Mouse (Mus musculus): Measurements from ENCODE around the gene Cab39l. TPM values are rescaled to one million over a fixed set of nuclear protein-coding genes. Genes with fewer than 3 reads are reported as not detected.

The Cab39l gene
- polyA plus RNA-seq, 1 experiment from 2014 or later: 40.7 TPM

DNA sequence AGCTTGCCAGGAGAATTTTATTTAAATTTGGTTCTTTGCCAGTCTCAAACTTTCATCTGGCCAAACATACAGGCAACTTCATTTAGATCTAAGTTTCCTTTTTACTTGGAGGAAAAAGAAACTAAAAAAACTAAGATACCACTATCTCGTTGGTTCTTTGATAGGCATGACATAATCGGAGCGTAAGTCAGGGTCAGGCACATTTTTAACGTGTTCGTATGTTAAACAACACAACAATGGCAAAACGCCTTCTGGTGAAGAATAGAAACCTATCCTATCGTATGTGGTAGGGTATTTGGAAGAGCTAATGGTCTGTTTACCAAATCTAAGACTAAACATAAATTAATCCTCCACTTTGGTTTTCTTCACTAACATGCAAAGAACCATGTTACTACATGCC, 733 bp upstream of the Cab39l start:
- H3K4me2 ChIP-seq (replicated peaks): peak overlapping the region; percentile 62
- ATAC-seq (ENCODE audit: insufficient number of reproducible peaks, insufficient read depth, low FRiP score, low TSS enrichment): no peak
- H3K27ac ChIP-seq: no peak overlapping the region
- no peaks in the 10 kb centered on the region for H3K27me3 ChIP-seq
- WGBS: 29% methylated on average over 7 of the region's 7 CpGs
- no peaks in the 10 kb centered on the region; the same call in 1 of the 2 replicates for H3K4me1 ChIP-seq
- peak overlapping the region; percentile 85 for H3K4me3 ChIP-seq
- H3K9me3 ChIP-seq: no peaks in the 10 kb centered on the region
- no peaks in the 10 kb centered on the region for H3K36me3 ChIP-seq
- peak overlapping the region; percentile 75; the same call in 1 of the 2 replicates for H3K9ac ChIP-seq

DNA sequence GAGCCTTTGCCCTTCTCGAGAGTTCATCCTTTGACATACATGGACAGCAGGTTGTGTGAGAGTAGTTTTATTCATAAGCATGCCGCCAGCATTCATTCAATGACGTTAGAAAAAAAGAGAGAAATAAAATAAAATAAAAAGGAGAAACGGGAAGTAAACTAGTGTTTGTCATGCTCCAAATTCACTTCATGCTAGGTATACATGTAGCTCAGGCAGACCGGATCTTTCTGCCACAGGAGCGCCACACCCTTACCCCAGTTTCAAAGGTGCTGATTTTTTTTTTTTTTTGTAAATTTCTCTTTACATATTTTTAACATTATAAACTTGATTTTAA, 667 bp downstream of the Cab39l start:
- no peaks in the 10 kb centered on the region for H3K27me3 ChIP-seq
- no peak for ATAC-seq (ENCODE audit: insufficient number of reproducible peaks, insufficient read depth, low FRiP score, low TSS enrichment)
- 19% methylated on average over 6 of the region's 6 CpGs for WGBS
- no peaks in the 10 kb centered on the region for H3K9me3 ChIP-seq
- H3K4me3 ChIP-seq: peak overlapping the region; percentile 85
- peak overlapping the region; percentile 75 for H3K9ac ChIP-seq
- H3K4me2 ChIP-seq (replicated peaks): peak overlapping the region; percentile 62
- peak overlapping the region; percentile 84; the same call in 1 of the 2 replicates for H3K27ac ChIP-seq
- no peaks in the 10 kb centered on the region for H3K36me3 ChIP-seq
- no peaks in the 10 kb centered on the region; the same call in 1 of the 2 replicates for H3K4me1 ChIP-seq

DNA sequence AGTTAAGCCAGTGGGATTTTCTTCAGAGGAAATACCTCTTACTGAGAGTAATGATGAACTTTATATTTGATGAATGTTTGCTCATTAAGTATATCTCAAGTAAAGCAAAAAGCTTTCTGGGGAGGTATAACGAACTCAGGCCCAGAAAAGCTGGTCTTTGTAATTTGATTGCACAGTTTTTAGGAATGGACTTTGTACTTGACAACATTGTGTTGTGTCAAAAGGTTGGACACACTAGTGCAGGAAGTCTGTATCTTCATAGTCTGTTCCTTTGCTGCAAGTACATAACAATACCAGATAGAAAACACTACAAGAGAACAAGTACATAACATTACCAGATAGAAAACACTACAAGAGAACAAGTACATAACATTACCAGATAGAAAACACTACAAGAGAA, 4.6 kb downstream of the Cab39l start:
- H3K4me2 ChIP-seq (replicated peaks): no peak overlapping the region
- H3K9me3 ChIP-seq: no peaks in the 10 kb centered on the region
- WGBS: 98% methylated on average over 1 of the region's 1 CpGs
- H3K36me3 ChIP-seq: no peaks in the 10 kb centered on the region
- H3K4me1 ChIP-seq: no peaks in the 10 kb centered on the region
- no peak overlapping the region for H3K27ac ChIP-seq
- H3K4me3 ChIP-seq: no peak overlapping the region
- no peaks in the 10 kb centered on the region for H3K27me3 ChIP-seq
- no peak overlapping the region for H3K9ac ChIP-seq
- ATAC-seq (ENCODE audit: insufficient number of reproducible peaks, insufficient read depth, low FRiP score, low TSS enrichment): no peak

DNA sequence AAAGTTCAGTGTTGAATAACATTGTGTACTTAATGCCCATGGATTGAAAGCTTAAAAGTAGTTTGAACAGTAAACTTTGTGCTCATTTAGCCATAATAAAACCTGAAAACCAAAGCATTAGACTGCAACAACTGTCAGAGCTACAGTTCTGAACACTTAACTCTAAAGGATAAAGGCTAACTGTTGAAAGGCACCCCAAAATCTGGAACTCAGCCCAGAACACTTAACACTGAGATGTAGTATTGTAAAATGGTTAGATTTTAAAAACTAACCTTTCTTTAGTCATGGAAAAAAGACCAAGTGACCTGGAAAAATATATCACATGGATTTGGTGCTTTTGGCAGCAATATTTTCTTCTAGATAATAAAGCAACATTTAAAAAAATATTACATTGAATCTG, 7.2 kb downstream of the Cab39l start:
- Histone ChIP-seq H3K4me2 (replicated peaks) (no peak overlapping the region), H3K27ac (no peak overlapping the region), H3K36me3 (no peaks in the 10 kb centered on the region), H3K9ac (no peak overlapping the region), H3K4me3 (no peak overlapping the region), H3K27me3 (no peaks in the 10 kb centered on the region), H3K9me3 (no peaks in the 10 kb centered on the region), H3K4me1 (no peaks in the 10 kb centered on the region)
- ATAC-seq (ENCODE audit: insufficient number of reproducible peaks, insufficient read depth, low FRiP score, low TSS enrichment): no peak

DNA sequence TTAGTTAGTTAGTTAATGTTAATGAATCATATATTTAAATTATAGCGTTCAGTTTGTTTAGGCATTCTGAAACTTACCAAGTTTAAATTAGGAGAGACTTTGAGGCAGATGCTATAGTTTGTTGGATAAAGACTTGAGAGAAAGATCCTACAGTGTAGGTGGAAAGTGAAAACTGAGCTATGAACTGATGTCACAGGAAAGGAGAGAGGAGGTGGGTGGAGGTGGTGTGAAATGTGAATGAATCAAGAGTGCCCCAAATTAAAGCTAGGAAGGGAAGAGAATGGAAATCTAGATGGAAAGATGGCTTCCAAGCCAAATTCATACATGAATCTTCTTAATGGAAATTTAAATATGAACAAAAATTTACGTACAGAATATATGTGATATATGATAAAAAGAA, 25.7 kb downstream of the Cab39l start:
- WGBS: 91% methylated on average over 2 of the region's 2 CpGs
- Histone ChIP-seq H3K9me3 (no peaks in the 10 kb centered on the region), H3K27ac (no peak overlapping the region), H3K4me1 (no peaks in the 10 kb centered on the region), H3K9ac (no peak overlapping the region), H3K4me3 (no peak overlapping the region), H3K27me3 (no peaks in the 10 kb centered on the region), H3K36me3 (no peaks in the 10 kb centered on the region), H3K4me2 (replicated peaks) (no peak overlapping the region)
- no peak for ATAC-seq (ENCODE audit: insufficient number of reproducible peaks, insufficient read depth, low FRiP score, low TSS enrichment)

DNA sequence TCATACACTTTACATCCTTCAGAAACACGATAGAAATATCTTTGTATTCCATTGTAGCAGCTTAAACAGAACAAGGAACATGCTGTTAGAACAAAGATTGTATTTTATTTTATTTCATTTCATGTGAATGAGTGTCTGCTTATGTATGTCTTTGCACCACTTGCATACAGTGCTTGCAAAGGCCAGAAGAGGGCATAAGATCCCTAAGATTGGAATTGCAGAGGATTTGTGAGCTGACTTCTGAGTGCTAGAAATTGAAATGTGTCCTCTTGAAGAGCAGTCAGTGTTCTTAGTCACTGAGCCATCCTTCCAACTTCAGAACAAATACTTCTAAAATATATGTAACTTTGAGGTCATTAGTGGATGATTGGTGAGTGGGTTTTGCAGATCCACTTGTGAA, 27.0 kb downstream of the Cab39l start:
- no peaks in the 10 kb centered on the region for H3K27me3 ChIP-seq
- H3K9ac ChIP-seq: no peak overlapping the region
- H3K4me3 ChIP-seq: no peak overlapping the region
- WGBS: 70% methylated on average over 1 of the region's 1 CpGs
- no peak for ATAC-seq (ENCODE audit: insufficient number of reproducible peaks, insufficient read depth, low FRiP score, low TSS enrichment)
- no peak overlapping the region for H3K27ac ChIP-seq
- H3K36me3 ChIP-seq: no peaks in the 10 kb centered on the region
- H3K4me1 ChIP-seq: no peaks in the 10 kb centered on the region
- H3K4me2 ChIP-seq (replicated peaks): no peak overlapping the region
- H3K9me3 ChIP-seq: no peaks in the 10 kb centered on the region

DNA sequence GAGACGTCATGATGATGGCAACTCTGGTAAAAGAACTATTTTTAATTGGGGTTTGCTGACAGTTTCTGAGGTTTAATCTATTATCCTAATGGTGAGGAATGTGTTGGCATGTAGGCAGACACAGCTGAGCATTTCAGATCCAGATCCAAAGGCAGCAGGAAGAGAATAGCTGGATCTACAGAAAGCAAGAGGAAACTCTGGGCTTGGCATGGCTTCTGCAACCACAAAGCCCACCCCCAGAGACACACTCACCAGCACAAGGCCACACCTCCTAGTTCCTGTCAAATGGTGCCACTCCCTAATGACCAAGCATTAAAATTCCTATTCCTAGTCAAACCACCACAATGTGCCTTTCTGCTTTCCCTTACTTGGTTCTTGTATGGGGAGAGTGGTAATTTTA, 30.0 kb downstream of the Cab39l start:
- Histone ChIP-seq H3K4me1 (no peaks in the 10 kb centered on the region), H3K9ac (no peak overlapping the region), H3K36me3 (no peaks in the 10 kb centered on the region), H3K9me3 (no peaks in the 10 kb centered on the region), H3K4me2 (replicated peaks) (no peak overlapping the region), H3K4me3 (no peak overlapping the region), H3K27ac (no peak overlapping the region), H3K27me3 (no peaks in the 10 kb centered on the region)
- no peak for ATAC-seq (ENCODE audit: insufficient number of reproducible peaks, insufficient read depth, low FRiP score, low TSS enrichment)
- 91% methylated on average over 1 of the region's 1 CpGs for WGBS

DNA sequence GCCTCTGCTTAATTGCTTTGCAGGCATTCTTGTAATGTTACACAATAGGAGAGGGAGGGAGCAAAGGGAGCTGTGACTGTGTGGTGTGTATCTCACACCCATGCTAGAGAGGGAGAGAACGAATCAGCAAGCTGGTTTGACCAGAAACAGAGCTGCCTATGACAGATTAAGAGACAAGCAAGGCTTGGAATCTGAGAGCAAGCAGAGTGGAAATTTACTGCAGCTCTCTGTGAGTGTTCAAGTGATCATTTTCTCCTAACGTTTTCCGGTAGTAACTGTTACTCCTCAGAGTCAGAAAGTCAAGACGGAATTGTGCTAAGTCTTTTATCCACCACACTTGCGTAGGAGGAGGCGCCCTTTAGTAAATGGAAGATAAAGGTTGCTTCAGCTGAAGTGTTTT, 37.9 kb downstream of the Cab39l start:
- no peaks in the 10 kb centered on the region for H3K9me3 ChIP-seq
- no peaks in the 10 kb centered on the region for H3K36me3 ChIP-seq
- 66% methylated on average over 6 of the region's 6 CpGs for WGBS
- no peak overlapping the region for H3K4me2 ChIP-seq (replicated peaks)
- no peak overlapping the region for H3K9ac ChIP-seq
- no peak overlapping the region for H3K27ac ChIP-seq
- no peak for ATAC-seq (ENCODE audit: insufficient number of reproducible peaks, insufficient read depth, low FRiP score, low TSS enrichment)
- H3K27me3 ChIP-seq: no peaks in the 10 kb centered on the region
- no peaks in the 10 kb centered on the region for H3K4me1 ChIP-seq
- H3K4me3 ChIP-seq: no peak overlapping the region

DNA sequence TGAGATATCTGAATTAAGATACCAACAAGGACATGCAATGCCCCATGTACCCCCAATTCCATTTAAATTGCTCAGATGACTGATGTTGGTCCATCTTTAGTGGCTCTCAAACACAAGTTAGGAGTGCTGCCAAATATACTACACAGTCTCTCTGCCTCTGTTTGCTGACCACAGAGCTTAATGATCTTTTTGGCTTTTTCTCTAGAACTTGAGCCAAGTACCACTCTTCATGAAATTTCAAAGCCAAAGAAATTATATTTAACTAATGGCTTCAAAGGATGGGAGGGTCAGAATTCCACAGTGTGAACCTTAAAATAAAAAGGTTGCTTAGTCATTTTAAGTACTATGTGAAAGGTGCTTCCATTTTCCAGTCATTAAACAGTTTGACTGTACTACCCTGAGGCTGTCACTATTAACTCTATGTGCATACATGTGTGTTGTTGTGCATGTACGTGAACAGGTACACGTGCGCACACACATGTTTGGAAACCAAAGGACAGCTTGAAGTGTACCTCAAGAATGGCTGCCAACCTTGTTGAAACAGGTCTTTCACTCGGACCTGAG, 44.6 kb downstream of the Cab39l start:
- no peaks in the 10 kb centered on the region for H3K4me1 ChIP-seq
- no peak overlapping the region for H3K4me2 ChIP-seq (replicated peaks)
- 92% methylated on average over 4 of the region's 4 CpGs for WGBS
- no peak overlapping the region for H3K27ac ChIP-seq
- H3K4me3 ChIP-seq: no peak overlapping the region
- H3K27me3 ChIP-seq: no peaks in the 10 kb centered on the region
- no peak for ATAC-seq (ENCODE audit: insufficient number of reproducible peaks, insufficient read depth, low FRiP score, low TSS enrichment)
- no peaks in the 10 kb centered on the region for H3K9me3 ChIP-seq
- no peak overlapping the region for H3K9ac ChIP-seq
- H3K36me3 ChIP-seq: no peaks in the 10 kb centered on the region

DNA sequence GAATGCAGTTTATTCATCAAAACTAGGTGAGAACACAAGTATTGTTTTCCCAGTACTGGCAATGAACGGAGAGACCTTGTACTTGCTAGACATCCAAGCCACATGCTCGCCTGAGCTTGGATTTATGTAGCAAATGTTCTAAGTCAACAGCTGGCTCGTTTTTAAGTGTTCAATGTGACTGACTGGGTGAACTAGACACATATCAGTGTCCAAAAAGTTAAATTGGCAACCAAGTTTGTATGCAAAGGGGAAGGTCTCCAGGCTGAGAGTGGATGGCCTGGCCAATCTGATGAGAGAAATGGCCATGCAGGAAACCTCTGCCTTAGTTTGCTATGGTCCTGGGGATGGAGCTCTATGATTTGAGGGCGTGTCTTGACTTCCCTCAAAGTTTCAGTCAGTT, 51.6 kb downstream of the Cab39l start:
- Histone ChIP-seq H3K27ac (no peak overlapping the region), H3K9me3 (no peaks in the 10 kb centered on the region), H3K4me3 (no peak overlapping the region), H3K27me3 (no peaks in the 10 kb centered on the region), H3K36me3 (no peaks in the 10 kb centered on the region), H3K9ac (no peak overlapping the region), H3K4me1 (no peaks in the 10 kb centered on the region), H3K4me2 (replicated peaks) (no peak overlapping the region)
- 81% methylated on average over 4 of the region's 4 CpGs for WGBS
- ATAC-seq (ENCODE audit: insufficient number of reproducible peaks, insufficient read depth, low FRiP score, low TSS enrichment): no peak

DNA sequence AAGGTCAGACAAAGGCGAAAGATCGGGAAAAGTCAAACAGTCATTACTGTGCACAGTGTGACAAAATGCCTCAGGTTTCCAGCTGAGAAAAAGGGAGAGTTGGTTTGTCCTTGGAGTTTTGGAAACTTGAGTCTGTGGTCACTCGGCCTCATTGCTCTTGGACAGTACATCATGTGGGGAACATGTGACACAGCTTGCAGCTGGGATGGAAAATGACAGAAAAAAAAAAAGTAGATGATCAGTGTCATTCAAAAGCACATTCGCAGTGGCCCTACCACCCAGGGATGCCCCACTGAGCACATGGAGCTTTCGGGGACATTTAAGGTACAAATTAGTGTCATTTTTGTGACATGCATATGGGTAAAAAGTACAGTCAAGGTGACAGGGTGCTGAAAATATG, 57.2 kb downstream of the Cab39l start:
- Histone ChIP-seq H3K27ac (no peak overlapping the region), H3K4me3 (no peak overlapping the region), H3K36me3 (no peaks in the 10 kb centered on the region), H3K4me2 (replicated peaks) (no peak overlapping the region), H3K27me3 (no peaks in the 10 kb centered on the region), H3K4me1 (no peaks in the 10 kb centered on the region), H3K9me3 (no peaks in the 10 kb centered on the region), H3K9ac (no peak overlapping the region)
- WGBS: 88% methylated on average over 5 of the region's 5 CpGs
- ATAC-seq (ENCODE audit: insufficient number of reproducible peaks, insufficient read depth, low FRiP score, low TSS enrichment): no peak

DNA sequence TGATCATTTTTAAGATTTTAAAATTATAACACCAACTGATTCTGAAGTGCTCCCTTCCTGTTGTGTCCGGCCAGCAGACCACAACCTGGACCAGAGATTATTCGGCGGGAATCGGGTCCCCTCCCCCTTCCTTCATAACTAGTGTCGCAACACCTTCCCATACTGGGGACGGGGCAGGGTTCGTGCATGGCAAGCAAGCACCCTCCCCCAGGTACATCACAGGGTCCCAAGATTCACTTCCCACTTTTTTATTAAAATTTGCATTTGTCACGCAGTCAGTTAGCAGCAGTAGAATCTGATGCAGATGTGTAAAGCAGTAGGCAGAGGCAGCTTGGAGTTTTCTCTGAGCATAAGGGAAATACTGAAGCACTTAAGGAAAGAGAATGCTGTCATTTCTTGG, 64.1 kb downstream of the Cab39l start:
- Histone ChIP-seq H3K27ac (no peak overlapping the region), H3K4me3 (no peak overlapping the region), H3K9me3 (no peaks in the 10 kb centered on the region), H3K36me3 (peaks cover 3% of the 10 kb centered on the region; the same call in 1 of the 2 replicates), H3K27me3 (no peaks in the 10 kb centered on the region), H3K4me2 (replicated peaks) (no peak overlapping the region), H3K4me1 (no peaks in the 10 kb centered on the region), H3K9ac (no peak overlapping the region)
- 88% methylated on average over 8 of the region's 8 CpGs for WGBS
- ATAC-seq (ENCODE audit: insufficient number of reproducible peaks, insufficient read depth, low FRiP score, low TSS enrichment): no peak

DNA sequence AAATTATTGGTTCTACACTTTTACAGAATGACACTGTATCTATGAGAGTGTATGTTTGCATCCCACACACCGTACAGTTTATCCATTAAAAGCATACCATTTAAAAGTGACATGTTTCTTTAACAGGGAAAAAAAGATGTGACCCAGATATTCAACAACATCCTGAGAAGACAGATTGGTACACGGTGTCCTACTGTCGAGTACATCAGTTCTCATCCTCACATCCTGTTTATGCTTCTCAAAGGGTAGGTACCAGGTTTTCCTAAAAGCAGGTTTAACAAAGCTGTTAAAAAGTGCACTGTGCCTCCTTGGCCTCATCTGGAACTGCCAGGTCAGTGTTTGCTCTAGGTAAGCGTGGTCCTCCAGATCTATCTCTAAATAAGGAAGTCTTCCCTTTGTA, 65.4 kb downstream of the Cab39l start:
- Histone ChIP-seq H3K9me3 (no peaks in the 10 kb centered on the region), H3K4me2 (replicated peaks) (no peak overlapping the region), H3K4me3 (no peak overlapping the region), H3K27me3 (no peaks in the 10 kb centered on the region), H3K36me3 (peaks cover 3% of the 10 kb centered on the region; the same call in 1 of the 2 replicates), H3K9ac (no peak overlapping the region), H3K27ac (no peak overlapping the region), H3K4me1 (no peaks in the 10 kb centered on the region)
- no peak for ATAC-seq (ENCODE audit: insufficient number of reproducible peaks, insufficient read depth, low FRiP score, low TSS enrichment)
- WGBS: 92% methylated on average over 4 of the region's 4 CpGs
